Mouse (Mus musculus): Measurements from ENCODE around the gene Sftpd. TPM values are rescaled to one million over a fixed set of nuclear protein-coding genes. Genes with fewer than 3 reads are reported as not detected.

Gene Sftpd
- 0.77 and 1.2 TPM in 2 replicates for polyA plus RNA-seq (2011; ENCODE audit: insufficient read depth, insufficient read length, low replicate concordance, missing spikeins)

DNA sequence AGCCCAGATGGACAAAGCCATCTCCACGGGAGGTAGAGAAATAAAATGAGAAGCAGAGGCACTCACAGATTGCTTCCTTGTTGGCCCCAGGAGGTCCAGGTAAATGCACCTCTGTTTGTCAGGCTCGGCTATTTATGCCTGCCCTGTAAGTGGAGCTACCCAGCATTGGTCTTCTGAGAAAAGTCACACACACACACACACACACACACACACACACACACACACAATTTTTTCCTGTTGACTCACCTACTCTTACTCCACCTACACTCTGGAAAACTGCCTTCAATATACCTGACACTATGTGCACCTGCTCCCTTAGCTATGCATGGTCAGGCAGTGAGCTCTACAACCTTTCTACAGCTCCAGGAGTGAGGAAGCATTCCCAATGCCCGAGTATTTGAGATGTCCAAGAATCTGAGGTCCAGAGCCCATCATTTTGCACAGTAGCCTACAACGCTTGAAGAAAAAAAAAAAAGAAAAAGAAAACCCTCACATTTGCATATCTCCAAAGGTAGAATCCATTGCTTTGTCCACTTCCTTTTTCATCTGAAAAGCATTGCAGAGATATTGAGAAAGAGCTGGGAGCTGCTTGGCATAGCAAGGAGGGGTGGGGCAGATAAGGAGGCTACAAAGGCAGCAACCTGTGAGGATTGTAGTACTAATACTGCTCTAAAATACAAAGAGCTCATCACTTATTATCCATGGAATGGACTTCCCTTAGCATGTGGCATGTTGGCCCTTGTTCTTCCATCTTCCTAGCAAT, at the start of gene Sftpd:
Gene Sftpd, minus strand, starts transcription at position 91 of the 763 bp plus-strand sequence.
- Histone ChIP-seq H3K4me1 (ENCODE audit: control insufficient read depth, insufficient read depth, low read length) (no peaks in the 10 kb centered on the region), H3K27ac (ENCODE audit: control insufficient read depth, insufficient read depth, low read depth, low read length, poor library complexity) (no peak within 1 kb of the TSS), H3K4me3 (replicated peaks; ENCODE audit: control insufficient read depth, low read depth, low read length) (no peak within 1 kb of the TSS)
- 63% methylated on average over 4 of the region's 4 CpGs for WGBS
- TF ChIP-seq CTCF (IDR thresholded peaks at IDR 0.05; ENCODE audit: control insufficient read depth, insufficient read depth, low read length): no peak
- TF ChIP-seq POLR2A (IDR thresholded peaks at IDR 0.05; ENCODE audit: borderline replicate concordance, control insufficient read depth, low read depth, low read length): no peak

DNA sequence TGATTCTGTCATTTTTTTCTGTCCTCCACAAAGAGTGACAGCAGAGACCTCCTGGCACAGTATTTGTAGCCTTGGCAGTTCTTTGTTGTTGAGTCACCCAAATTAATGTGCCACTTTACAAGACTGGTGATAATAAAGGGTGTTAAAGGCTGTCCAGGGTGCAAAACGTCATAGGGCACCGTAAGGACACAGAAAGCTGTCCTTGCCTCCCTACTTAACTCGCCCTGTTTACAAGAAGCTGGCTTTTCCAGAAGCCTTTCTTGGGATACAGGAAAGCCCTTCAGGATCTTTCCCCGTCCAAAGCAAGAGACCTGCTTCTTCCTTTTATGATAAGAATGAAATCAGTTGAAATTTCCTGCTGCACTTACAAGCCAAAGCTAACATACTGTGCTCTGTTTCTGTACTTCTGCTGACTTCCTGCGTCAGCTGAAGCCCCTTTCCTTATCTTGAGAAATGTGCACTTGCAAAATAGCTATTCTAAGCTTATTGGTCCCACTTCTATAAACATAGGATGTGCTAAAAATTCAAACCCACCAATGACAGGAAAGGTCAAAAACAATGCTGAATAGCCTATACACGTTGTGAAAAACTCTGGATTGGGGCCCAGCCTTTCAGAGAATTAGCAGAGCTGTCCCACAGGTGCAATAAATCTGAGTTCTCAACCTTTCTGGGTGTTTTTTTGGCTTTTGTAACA, 13.2 kb upstream of the Sftpd start:
- H3K27ac ChIP-seq (ENCODE audit: control insufficient read depth, insufficient read depth, low read depth, low read length, poor library complexity): no peak overlapping the region
- H3K4me3 ChIP-seq (replicated peaks; ENCODE audit: control insufficient read depth, low read depth, low read length): no peak overlapping the region
- 35% methylated on average over 6 of the region's 6 CpGs for WGBS
- no peaks in the 10 kb centered on the region; the same call in 1 of the 2 replicates for H3K4me1 ChIP-seq (ENCODE audit: control insufficient read depth, insufficient read depth, low read length)
- TF ChIP-seq CTCF (IDR thresholded peaks at IDR 0.05; ENCODE audit: control insufficient read depth, insufficient read depth, low read length) (no peak), POLR2A (IDR thresholded peaks at IDR 0.05; ENCODE audit: borderline replicate concordance, control insufficient read depth, low read depth, low read length) (no peak)

DNA sequence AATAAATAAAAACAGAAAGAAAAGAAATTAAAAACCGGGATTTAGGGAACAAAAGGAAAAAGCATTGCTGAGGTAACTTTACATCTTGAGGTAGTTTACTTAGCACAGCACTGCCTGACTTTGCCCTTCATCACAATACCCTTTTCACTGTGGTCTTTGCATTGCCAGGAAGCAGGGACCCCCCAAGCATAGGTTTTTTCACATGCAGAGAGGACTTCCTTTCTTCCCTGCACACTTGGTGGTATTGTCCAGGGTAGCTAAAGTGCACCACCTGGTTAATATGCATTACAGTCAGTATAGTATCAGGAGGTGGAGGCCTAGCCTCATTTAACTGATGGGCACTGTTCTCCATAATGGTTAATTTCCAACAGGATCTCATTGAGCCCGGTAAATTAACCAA, 4.5 kb upstream of the Sftpd start:
- H3K4me3 ChIP-seq (replicated peaks; ENCODE audit: control insufficient read depth, low read depth, low read length): no peak overlapping the region
- no peaks in the 10 kb centered on the region; the same call in 1 of the 2 replicates for H3K4me1 ChIP-seq (ENCODE audit: control insufficient read depth, insufficient read depth, low read length)
- no peak overlapping the region for H3K27ac ChIP-seq (ENCODE audit: control insufficient read depth, insufficient read depth, low read depth, low read length, poor library complexity)
- 85% methylated on average over 2 of the region's 2 CpGs for WGBS
- no peak for TF ChIP-seq CTCF (IDR thresholded peaks at IDR 0.05; ENCODE audit: control insufficient read depth, insufficient read depth, low read length)
- no peak for TF ChIP-seq POLR2A (IDR thresholded peaks at IDR 0.05; ENCODE audit: borderline replicate concordance, control insufficient read depth, low read depth, low read length)

DNA sequence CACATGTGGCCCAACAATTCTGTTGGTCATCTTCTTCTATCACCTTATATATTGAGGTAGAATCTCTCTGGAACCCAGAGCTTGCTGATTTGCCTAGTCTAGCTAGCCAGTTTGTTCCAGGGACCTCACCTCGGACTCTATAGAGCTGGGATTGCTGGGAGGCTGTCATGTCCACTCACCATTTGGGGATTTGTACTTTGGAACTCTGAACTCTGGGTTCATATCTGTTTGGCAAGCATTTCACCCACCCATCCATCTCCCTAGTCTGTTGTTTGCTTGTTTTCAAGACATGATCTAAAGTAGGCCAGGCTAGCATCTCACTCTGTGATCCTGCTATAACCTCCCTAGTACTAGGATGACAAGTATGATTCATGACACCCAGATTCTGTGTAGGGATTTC, 10.1 kb downstream of the Sftpd start:
- Histone ChIP-seq H3K27ac (ENCODE audit: control insufficient read depth, insufficient read depth, low read depth, low read length, poor library complexity) (no peak overlapping the region), H3K4me1 (ENCODE audit: control insufficient read depth, insufficient read depth, low read length) (no peaks in the 10 kb centered on the region), H3K4me3 (replicated peaks; ENCODE audit: control insufficient read depth, low read depth, low read length) (no peak overlapping the region)
- TF ChIP-seq POLR2A (IDR thresholded peaks at IDR 0.05; ENCODE audit: borderline replicate concordance, control insufficient read depth, low read depth, low read length) (no peak), CTCF (IDR thresholded peaks at IDR 0.05; ENCODE audit: control insufficient read depth, insufficient read depth, low read length) (no peak)
- 55% methylated on average over 1 of the region's 1 CpGs for WGBS

DNA sequence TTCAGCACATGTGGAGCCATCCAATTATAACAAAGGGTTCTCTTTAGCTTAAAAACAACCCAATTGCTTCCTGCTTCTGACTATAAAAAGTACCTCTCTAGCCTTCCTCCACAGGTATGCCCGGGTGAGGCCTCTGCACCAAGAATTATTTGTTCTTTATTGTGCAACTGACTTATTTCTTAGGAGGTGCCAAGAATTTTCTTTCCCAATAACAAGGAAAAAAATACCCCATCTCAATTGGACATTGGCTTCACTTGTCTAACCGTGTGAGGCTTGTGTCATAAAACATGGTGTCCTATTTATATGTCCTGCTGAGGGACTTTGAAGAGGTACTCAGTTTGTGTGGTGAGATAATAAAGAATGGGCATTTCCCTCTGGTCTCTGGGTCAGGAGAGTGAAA, 14.4 kb downstream of the Sftpd start:
- Histone ChIP-seq H3K4me1 (ENCODE audit: control insufficient read depth, insufficient read depth, low read length) (no peaks in the 10 kb centered on the region), H3K4me3 (replicated peaks; ENCODE audit: control insufficient read depth, low read depth, low read length) (no peak overlapping the region), H3K27ac (ENCODE audit: control insufficient read depth, insufficient read depth, low read depth, low read length, poor library complexity) (no peak overlapping the region)
- WGBS: 74% methylated on average over 2 of the region's 2 CpGs
- TF ChIP-seq POLR2A (IDR thresholded peaks at IDR 0.05; ENCODE audit: borderline replicate concordance, control insufficient read depth, low read depth, low read length): no peak
- no peak for TF ChIP-seq CTCF (IDR thresholded peaks at IDR 0.05; ENCODE audit: control insufficient read depth, insufficient read depth, low read length)

DNA sequence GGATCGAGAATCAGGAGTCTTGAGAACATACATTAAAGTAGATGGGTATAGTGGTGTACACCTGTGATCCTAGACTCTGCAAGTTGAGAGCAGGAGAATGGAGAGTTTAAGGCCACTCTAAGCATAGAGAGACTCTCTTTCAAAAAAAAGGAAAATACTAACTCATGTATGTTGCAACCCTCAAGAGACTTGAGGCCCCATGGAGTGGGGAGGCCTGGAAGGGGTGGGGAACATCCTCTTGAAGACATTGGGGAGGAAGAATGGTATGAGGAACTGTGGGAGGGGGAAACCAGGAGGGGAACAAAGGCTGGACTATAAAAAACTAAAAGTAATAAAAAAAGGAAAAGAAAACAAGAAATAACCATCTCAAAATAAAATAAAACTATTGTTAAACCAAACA, 16.4 kb downstream of the Sftpd start:
- 78% methylated on average over 1 of the region's 1 CpGs for WGBS
- Histone ChIP-seq H3K4me3 (replicated peaks; ENCODE audit: control insufficient read depth, low read depth, low read length) (no peak overlapping the region), H3K27ac (ENCODE audit: control insufficient read depth, insufficient read depth, low read depth, low read length, poor library complexity) (no peak overlapping the region), H3K4me1 (ENCODE audit: control insufficient read depth, insufficient read depth, low read length) (no peaks in the 10 kb centered on the region)
- TF ChIP-seq POLR2A (IDR thresholded peaks at IDR 0.05; ENCODE audit: borderline replicate concordance, control insufficient read depth, low read depth, low read length) (no peak), CTCF (IDR thresholded peaks at IDR 0.05; ENCODE audit: control insufficient read depth, insufficient read depth, low read length) (no peak)

DNA sequence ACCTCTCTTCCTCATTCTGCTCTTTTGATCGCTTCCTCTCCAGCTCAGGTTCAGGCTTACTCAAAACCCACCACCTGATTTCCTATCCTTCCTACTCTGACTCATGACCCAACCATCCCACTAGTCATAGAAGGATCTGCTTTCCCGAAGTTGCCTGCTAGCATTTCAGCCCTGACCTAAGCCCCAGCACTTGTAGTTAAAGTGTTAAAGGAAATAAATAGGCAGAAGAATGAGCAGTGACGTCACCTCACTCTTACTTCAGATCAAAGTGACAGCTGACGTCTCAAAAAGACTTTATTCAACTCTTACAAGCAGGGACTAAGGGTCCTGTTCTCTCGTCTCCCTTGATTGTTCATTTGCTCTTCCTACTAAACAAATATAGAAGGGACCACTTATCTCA, 17.7 kb downstream of the Sftpd start:
- Histone ChIP-seq H3K4me3 (replicated peaks; ENCODE audit: control insufficient read depth, low read depth, low read length) (no peak overlapping the region), H3K4me1 (ENCODE audit: control insufficient read depth, insufficient read depth, low read length) (no peaks in the 10 kb centered on the region), H3K27ac (ENCODE audit: control insufficient read depth, insufficient read depth, low read depth, low read length, poor library complexity) (no peak overlapping the region)
- no peak for TF ChIP-seq CTCF (IDR thresholded peaks at IDR 0.05; ENCODE audit: control insufficient read depth, insufficient read depth, low read length)
- TF ChIP-seq POLR2A (IDR thresholded peaks at IDR 0.05; ENCODE audit: borderline replicate concordance, control insufficient read depth, low read depth, low read length): no peak
- 21% methylated on average over 5 of the region's 5 CpGs for WGBS

DNA sequence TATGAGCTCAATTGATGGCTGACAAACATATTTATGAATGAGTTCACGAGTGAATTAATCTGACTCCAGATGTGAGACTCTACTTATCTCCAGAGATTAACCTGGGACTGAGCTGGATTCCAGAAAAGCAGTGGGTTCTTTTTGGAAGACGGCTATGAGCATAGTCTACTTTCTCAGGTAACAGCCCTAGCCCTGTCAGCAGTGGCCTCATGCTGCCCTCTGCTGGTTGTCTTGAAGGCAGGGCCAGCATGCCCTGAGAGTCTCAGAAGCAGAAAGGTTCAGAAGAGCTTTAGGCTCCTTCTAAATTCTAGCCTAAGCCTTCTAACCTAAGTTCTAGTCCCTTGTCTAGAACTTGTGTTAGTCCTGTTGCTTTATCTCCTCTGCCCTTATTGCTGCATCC, 22.3 kb downstream of the Sftpd start:
- TF ChIP-seq POLR2A (IDR thresholded peaks at IDR 0.05; ENCODE audit: borderline replicate concordance, control insufficient read depth, low read depth, low read length) (no peak), CTCF (IDR thresholded peaks at IDR 0.05; ENCODE audit: control insufficient read depth, insufficient read depth, low read length) (0 out of 2 replicates have a peak, but pooled peaks have one; percentile 19)
- Histone ChIP-seq H3K4me1 (ENCODE audit: control insufficient read depth, insufficient read depth, low read length) (no peaks in the 10 kb centered on the region), H3K4me3 (replicated peaks; ENCODE audit: control insufficient read depth, low read depth, low read length) (no peak overlapping the region), H3K27ac (ENCODE audit: control insufficient read depth, insufficient read depth, low read depth, low read length, poor library complexity) (no peak overlapping the region)
- 14% methylated on average over 2 of the region's 2 CpGs for WGBS

Measured in bone marrow, adult 2 months (tissue).